Mouse (Mus musculus) heart, postnatal 25 days (tissue): Measurements from ENCODE around the gene Gm3233. TPM values are rescaled to one million over a fixed set of nuclear protein-coding genes. Genes with fewer than 3 reads are reported as not detected.
"Not testable (repeated sequence)": the region's sequence is repeated elsewhere in the genome, so short reads cannot be mapped to it uniquely, and the experiment has no call there.

Experiments used
- DNase-seq: peaks from one replicate; pipeline ENCODE4 v3.0.0; 2022; ENCODE audit warnings: low spot score
- intact Hi-C: fragments of 180-260 bp; cut with DNase I; formaldehyde crosslinking; loops from one replicate; pipeline ENCODE4 v1.15.1; 2025
- total RNA-seq, 2 experiments: library from RNA; stranded (reverse); gene quantifications; 2 replicates each; pipeline ENCODE4 v1.2.3; 2021

Gm3233 gene
- total RNA-seq, 2 experiments from 2014 or later = not detected

DNA sequence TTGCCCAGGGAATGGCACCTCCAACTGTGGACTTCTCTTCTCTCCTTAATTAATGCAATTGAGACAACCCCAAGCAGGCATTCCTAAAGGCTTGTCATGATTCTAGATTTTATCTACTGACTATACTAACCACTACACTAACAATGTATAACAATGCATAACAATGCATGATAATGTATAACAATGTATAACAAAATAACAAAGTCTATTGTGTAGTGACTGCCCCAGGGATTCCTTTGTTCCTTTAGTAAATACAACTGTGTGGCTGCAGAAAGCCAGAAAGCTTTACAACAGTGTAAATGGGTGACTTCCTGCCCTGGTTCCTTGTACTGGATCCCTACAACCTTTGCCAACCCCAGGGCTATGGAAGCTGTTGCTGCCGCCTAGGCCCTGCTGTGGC, 23.6 kb downstream of the Gm3233 start:
- no peak for DNase-seq
- intact Hi-C loops = no loop called here

DNA sequence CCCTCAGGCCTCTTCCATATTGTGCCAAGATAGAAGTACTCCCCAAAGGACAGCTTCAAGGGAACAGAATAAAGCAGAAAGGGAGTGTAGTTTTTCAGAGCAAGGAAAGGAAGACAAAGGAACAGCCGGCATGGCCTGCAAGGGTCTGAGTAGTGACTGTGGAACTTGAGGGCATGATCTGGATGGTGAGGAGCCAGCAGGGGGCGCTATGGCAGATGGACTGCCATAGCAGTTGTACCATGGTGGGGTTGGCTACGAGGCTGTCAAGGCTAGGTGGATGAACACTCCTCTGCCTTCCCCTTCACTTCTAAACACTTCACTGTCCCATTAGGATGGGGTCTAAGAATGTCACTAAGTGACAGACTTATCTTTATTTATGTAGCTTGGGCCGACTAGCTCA, 30.2 kb downstream of the Gm3233 start:
- no peak for DNase-seq
- intact Hi-C loops = loop anchor here (5.0 kb wide), 2 partner anchors 88 to 102 kb away; no protein-coding TSS in a partner anchor

DNA sequence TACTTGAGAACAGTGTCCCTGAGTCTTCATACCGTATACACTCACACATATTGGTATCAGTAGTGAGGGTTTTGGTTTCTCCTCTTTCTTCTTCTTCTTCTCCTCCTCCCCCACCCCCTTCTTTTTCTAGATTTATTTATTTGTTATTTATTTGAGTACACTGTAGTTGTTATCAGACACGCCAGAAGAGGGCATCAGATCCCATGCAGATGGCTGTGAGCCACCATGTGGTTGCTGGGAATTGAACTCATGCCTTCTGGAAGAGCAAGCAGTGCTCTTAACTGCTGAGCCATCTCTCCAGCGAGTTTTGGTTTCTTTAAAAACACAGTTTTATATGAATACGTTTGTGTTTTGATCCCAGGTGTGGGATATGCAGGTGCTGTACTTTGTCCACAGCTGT, 31.2 kb downstream of the Gm3233 start:
- intact Hi-C loops = loop anchor here (5.0 kb wide), 2 partner anchors 89 to 101 kb away; no protein-coding TSS in a partner anchor

DNA sequence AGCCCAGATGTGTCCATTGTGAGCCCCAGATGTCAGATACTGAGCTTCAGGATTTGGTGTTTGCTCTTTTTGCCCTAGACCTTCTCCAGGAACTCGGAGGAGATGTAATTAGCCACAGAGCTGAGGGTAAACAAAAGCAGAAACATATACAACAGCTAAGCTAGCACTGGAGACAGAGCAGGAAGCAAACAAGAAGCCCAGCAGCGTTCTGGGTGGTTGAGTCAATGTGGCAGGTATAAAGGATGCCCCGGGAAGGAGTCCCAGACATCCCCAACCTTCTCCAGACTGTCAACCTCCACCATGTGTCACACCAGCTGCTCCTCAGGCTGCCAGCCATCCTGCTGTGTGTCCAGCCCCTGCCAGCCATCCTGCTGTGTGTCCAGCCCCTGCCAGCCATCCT, 33.3 kb downstream of the Gm3233 start, which contains the start of gene Gm10100:
Gene Gm10100 (plus strand): TSS at position 301 of the 400 bp plus-strand sequence.
- intact Hi-C loops = loop anchor here (2.0 to 5.0 kb wide), 3 partner anchors 91 to 155 kb away; no protein-coding TSS in a partner anchor
- DNase-seq = no peak

More for the DNA sequence above, 31.2 kb downstream of the Gm3233 start:
- no peak for DNase-seq

DNA sequence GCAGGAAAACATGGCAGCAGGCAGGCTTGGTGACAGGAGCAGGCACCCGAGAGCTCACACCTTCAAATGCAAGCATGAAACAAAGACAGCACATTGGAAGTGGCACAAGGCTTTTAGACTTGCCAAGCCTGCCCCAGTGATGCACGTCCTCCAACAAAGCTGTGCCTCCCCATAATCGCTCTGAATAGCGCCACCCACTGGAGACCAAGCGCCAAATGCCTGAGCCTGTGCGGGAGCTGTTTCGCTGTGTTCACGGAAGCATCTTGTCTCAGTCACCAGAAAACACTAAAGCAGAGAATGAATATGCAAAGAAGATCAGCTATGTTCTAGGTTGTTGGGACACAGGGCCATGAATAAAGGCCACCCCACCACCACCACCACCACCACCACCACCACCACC, 34.6 kb downstream of the Gm3233 start:
- no peak for DNase-seq
- intact Hi-C loops = loop anchor here (5.0 kb wide), 2 partner anchors 92 to 98 kb away; no protein-coding TSS in a partner anchor

DNA sequence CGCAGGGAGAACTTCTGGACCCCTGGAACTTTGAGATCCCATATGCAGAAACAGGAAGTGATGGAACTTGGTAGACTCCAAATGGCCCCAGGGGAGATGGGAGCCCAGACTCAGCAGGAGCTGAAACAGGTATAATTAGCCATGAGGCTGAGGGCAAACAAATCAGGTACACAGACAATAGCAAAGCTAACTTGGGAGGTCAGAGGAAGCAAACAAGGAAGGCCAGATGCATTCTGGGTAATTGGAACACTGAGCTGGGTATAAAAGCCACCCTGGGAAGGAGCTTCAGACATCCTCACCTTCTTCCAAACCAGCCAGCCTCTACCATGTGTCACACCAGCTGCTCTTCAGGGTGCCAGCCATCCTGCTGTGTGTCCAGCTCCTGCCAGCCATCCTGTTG, 39.2 kb downstream of the Gm3233 start, which contains the start of gene Krtap12-1:
Gene Krtap12-1 (plus strand): TSS at position 301 of the 400 bp plus-strand sequence.
- not testable (repeated sequence) for DNase-seq

DNA sequence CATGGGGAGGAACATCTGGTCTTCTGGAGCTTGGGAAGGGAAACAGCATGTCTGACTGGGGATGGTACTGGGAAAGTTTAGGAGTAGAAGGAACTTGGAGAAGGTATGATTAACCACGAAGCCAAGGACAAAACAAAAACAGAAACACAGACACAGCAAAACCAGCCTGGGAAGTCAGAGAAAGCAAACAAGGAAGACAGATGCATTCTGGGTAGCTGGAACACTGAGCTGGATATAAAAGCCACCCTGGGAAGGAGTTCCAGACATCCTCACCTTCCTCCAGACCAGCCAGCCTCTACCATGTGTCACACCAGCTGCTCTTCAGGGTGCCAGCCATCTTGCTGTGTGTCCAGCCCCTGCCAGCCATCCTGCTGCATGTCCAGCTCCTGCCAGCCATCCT, 44.0 kb downstream of the Gm3233 start, which contains the start of gene Gm10142:
Gene Gm10142 (plus strand): TSS at position 301 of the 400 bp plus-strand sequence.
- intact Hi-C loops = no loop called here
- DNase-seq = no peak

More for the DNA sequence above, 39.2 kb downstream of the Gm3233 start, which contains the start of gene Krtap12-1:
- intact Hi-C loops = not testable (repeated sequence)

DNA sequence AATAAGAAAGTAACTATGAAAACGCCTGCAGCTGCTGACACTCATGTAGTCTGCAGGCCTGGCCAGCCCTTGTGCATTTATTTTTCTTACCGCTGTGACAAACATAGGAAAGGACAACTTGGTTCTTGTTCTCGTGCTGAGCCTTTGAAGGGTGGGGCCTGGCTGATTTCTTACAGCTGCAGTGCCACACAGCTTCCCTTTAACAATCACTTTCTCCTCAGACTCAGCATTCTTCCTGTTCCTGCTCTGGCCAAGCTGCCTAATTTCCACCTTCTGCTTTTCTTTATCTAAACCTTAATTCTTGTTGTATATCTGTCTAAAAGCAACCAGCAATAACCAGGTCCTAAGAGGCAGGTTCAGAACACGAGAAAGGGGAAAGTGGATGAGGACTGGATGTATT, 45.7 kb downstream of the Gm3233 start:
- DNase-seq = no peak
- intact Hi-C loops = no loop called here

DNA sequence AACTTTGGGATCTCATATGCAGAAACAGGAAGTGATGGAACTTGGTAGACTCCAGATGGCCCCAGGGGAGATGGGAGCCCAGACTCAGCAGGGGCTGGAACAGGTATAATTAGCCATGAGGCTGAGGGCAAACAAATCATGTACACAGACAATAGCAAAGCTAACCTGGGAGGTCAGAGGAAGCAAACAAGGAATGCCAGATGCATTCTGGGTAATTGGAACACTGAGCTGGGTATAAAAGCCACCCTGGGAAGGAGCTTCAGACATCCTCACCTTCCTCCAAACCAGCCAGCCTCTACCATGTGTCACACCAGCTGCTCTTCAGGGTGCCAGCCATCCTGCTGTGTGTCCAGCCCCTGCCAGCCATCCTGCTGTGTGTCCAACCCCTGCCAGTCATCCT, 48.3 kb downstream of the Gm3233 start, which contains the start of gene Gm10024:
Gene Gm10024 (plus strand): TSS at position 301 of the 400 bp plus-strand sequence.
- DNase-seq, intact Hi-C loops: not testable (repeated sequence)

DNA sequence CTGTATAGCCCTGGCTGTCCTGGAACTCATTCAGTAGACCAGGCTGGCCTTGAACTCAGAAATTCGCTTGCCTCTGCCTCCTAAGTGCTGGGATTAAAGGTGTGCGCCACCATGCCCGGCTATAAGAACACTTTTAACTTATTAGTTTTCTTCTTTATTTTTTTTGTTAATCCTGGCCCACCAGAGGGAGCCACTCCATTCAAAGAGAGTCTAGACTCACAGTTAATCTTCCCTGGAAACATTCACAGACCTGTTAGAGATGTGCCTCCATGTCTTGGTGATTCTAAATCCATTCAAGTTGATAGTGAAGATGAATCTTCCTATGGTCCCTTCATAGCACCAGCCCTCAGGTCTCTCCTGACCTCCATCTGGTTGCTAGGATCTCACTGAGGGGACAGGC, 49.7 kb downstream of the Gm3233 start:
- intact Hi-C loops = loop anchor here (5.0 kb wide), 1 partner anchor 167 kb away; no protein-coding TSS in a partner anchor

More for the DNA sequence above, 49.7 kb downstream of the Gm3233 start:
- no peak for DNase-seq

Other genes starting within 250 kb of the Gm3233 start
- 1 to 10 TPM; 8.6 to 9.9 TPM for gene Fam207a, start 243.9 kb downstream of the Gm3233 start, total RNA-seq
- gene Itgb2, start 229.4 kb downstream of the Gm3233 start, total RNA-seq = 1 to 10 TPM; 6.1 to 6.4 TPM
- 100 to 1,000 TPM; 124 to 138 TPM for gene Pttg1ip, start 178.0 kb downstream of the Gm3233 start, total RNA-seq
- 10 to 100 TPM; 54.8 to 61.2 TPM for gene Sumo3, start 153.6 kb downstream of the Gm3233 start, total RNA-seq
- gene Gm49325, start 153.5 kb downstream of the Gm3233 start, total RNA-seq = 10 to 100 TPM; 10.3 to 11.7 TPM
- 10 to 100 TPM; 66.7 to 68.4 TPM for gene Ube2g2, start 137.4 kb downstream of the Gm3233 start, total RNA-seq
- gene Tspear, start 73.1 kb downstream of the Gm3233 start, total RNA-seq = not detected
- gene Gm19402, start 68.9 kb downstream of the Gm3233 start, total RNA-seq = not detected
- not detected for gene Gm9508, start 62.4 kb downstream of the Gm3233 start, total RNA-seq
- gene Gm10272, start 53.1 kb downstream of the Gm3233 start, total RNA-seq = not detected
- gene Gm10024, start 48.2 kb downstream of the Gm3233 start, total RNA-seq = not detected
- gene Gm10142, start 43.9 kb downstream of the Gm3233 start, total RNA-seq = not detected
- not detected for gene Krtap12-1, start 39.1 kb downstream of the Gm3233 start, total RNA-seq
- not detected for gene Gm10100, start 33.2 kb downstream of the Gm3233 start, total RNA-seq
- gene Gm18596, start 17.0 kb downstream of the Gm3233 start, total RNA-seq = not detected
- not detected for gene Gm9736, start 8.3 kb downstream of the Gm3233 start, total RNA-seq
- gene Gm3238, start 11.6 kb upstream of the Gm3233 start, total RNA-seq = not detected
- not detected for gene Gm7138, start 17.3 kb upstream of the Gm3233 start, total RNA-seq
- not detected for gene Gm3250, start 22.9 kb upstream of the Gm3233 start, total RNA-seq
- gene Gm7137, start 28.5 kb upstream of the Gm3233 start, total RNA-seq = not detected
- not detected for gene Gm9639, start 35.4 kb upstream of the Gm3233 start, total RNA-seq
- gene Gm19668, start 39.5 kb upstream of the Gm3233 start, total RNA-seq = not detected
- gene Gm9507, start 52.2 kb upstream of the Gm3233 start, total RNA-seq = not detected
- gene Gm2696, start 55.0 kb upstream of the Gm3233 start, total RNA-seq = not detected
- gene Krtap10-4, start 67.4 kb upstream of the Gm3233 start, total RNA-seq = not detected
- gene Krtap10-10, start 76.3 kb upstream of the Gm3233 start, total RNA-seq = not detected
- gene Gm36176, start 87.1 kb upstream of the Gm3233 start, total RNA-seq = not detected
- gene Gm10318, start 93.2 kb upstream of the Gm3233 start, total RNA-seq = not detected
- not detected for gene Gm3285, start 102.3 kb upstream of the Gm3233 start, total RNA-seq
- gene Lrrc3, start 142.9 kb upstream of the Gm3233 start, total RNA-seq = under 1 TPM; 0.65 to 0.73 TPM
- gene Trpm2, start 210.9 kb upstream of the Gm3233 start, total RNA-seq = under 1 TPM; 0.55 to 0.56 TPM
- gene 1810043G02Rik, start 218.8 kb upstream of the Gm3233 start, total RNA-seq = 10 to 100 TPM in 1 of 2 experiments, 1 to 10 TPM in 1; 9.7 to 11.1 TPM